Mouse (Mus musculus): ENCODE data around the gene Bcl2a1d.
"Not testable (repeated sequence)": the region's sequence is repeated elsewhere in the genome, so short reads cannot be mapped to it uniquely, and the experiment has no call there.

Bcl2a1d gene

GRCm38 (mm10) chr9:88698746-88699145 lies 33.0 kb downstream of the Bcl2a1d start:
- DNase-seq (ENCODE audit: low spot score in 2 of 2) = not testable (repeated sequence)

- not testable (repeated sequence) for DNase-seq (ENCODE audit: low spot score in 2 of 2)
Measured at GRCm38 (mm10) chr9:88691307-88691706, 40.4 kb downstream of the Bcl2a1d start.

GRCm38 (mm10) chr9:88689451-88689850 lies 42.3 kb downstream of the Bcl2a1d start:
- DNase-seq (ENCODE audit: low spot score in 2 of 2) = not testable (repeated sequence)

- DNase-seq (ENCODE audit: low spot score in 2 of 2) = not testable (repeated sequence)
Measured at GRCm38 (mm10) chr9:88686719-88687118, 45.0 kb downstream of the Bcl2a1d start.

Measured in right cerebral cortex, postnatal 10 days (tissue).